Mouse (Mus musculus): Measurements from ENCODE around the gene Morf4l1.
"Not testable (repeated sequence)": the region's sequence is repeated elsewhere in the genome, so short reads cannot be mapped to it uniquely, and the experiment has no call there.

Gene Morf4l1

GRCm38 (mm10) chr9:90113651-90114566 lies 665 bp downstream of the Morf4l1 start:
- DNase-seq: peak; percentile 97

- DNase-seq: peak; percentile 54
Observed at GRCm38 (mm10) chr9:90113151-90113550, 1.4 kb downstream of the Morf4l1 start.

GRCm38 (mm10) chr9:90109386-90109785 lies 5.2 kb downstream of the Morf4l1 start:
- no peak for DNase-seq

GRCm38 (mm10) chr9:90108272-90108671 lies 6.3 kb downstream of the Morf4l1 start:
- no peak for DNase-seq

- no peak for DNase-seq
Observed at GRCm38 (mm10) chr9:90106915-90107314, 7.7 kb downstream of the Morf4l1 start.

- no peak for DNase-seq
Observed at GRCm38 (mm10) chr9:90105462-90105861, 9.1 kb downstream of the Morf4l1 start.

- DNase-seq: peak; percentile 24
Observed at GRCm38 (mm10) chr9:90100760-90101159, 13.8 kb downstream of the Morf4l1 start.

GRCm38 (mm10) chr9:90098934-90099333 lies 15.6 kb downstream of the Morf4l1 start:
- peak; percentile 52 for DNase-seq

- DNase-seq: no peak
Observed at GRCm38 (mm10) chr9:90089339-90090104, 25.1 kb downstream of the Morf4l1 start.

- DNase-seq: no peak
Observed at GRCm38 (mm10) chr9:90087906-90088485, 26.6 kb downstream of the Morf4l1 start.

- no peak for DNase-seq
Observed at GRCm38 (mm10) chr9:90084766-90085468, 29.7 kb downstream of the Morf4l1 start.

- no peak for DNase-seq
Observed at GRCm38 (mm10) chr9:90084152-90084551, 30.4 kb downstream of the Morf4l1 start.

- no peak for DNase-seq
Observed at GRCm38 (mm10) chr9:90082992-90083391, 31.6 kb downstream of the Morf4l1 start.

GRCm38 (mm10) chr9:90081961-90082360 lies 32.6 kb downstream of the Morf4l1 start:
- not testable (repeated sequence) for DNase-seq

GRCm38 (mm10) chr9:90076849-90077461 lies 37.6 kb downstream of the Morf4l1 start:
- peak; percentile 89 for DNase-seq

- no peak for DNase-seq
Observed at GRCm38 (mm10) chr9:90076131-90076530, 38.4 kb downstream of the Morf4l1 start.

GRCm38 (mm10) chr9:90075336-90075735 lies 39.2 kb downstream of the Morf4l1 start:
- DNase-seq: no peak

- DNase-seq: no peak
Observed at GRCm38 (mm10) chr9:90070174-90070573, 44.4 kb downstream of the Morf4l1 start.

- peak; percentile 84 for DNase-seq
Observed at GRCm38 (mm10) chr9:90069485-90069884, 45.1 kb downstream of the Morf4l1 start.

GRCm38 (mm10) chr9:90068786-90069185 lies 45.8 kb downstream of the Morf4l1 start:
- DNase-seq: no peak

- DNase-seq: peak; percentile 31
Observed at GRCm38 (mm10) chr9:90067341-90067740, 47.2 kb downstream of the Morf4l1 start.

- DNase-seq: not testable (repeated sequence)
Observed at GRCm38 (mm10) chr9:90060932-90061331, 53.6 kb downstream of the Morf4l1 start.

All from lung, postnatal 36 days (tissue).